Comparison of ENCODE assay signal across 10 mouse cellular contexts in genomic region chr2:88356304-88356703, GRCm38 (mm10). TPM values are rescaled to one million over a fixed set of nuclear protein-coding genes. Genes with fewer than 3 reads are reported as not detected.
DNase-seq lines count a peak whose midpoint lies in the region; ATAC-seq and TF ChIP-seq lines count a peak whose summit lies in the region.
"Had no signal": no experiment of that assay in that cellular context is flagged by ENCODE, and none has a peak within 500 bp of the region (broad histone marks: within the 10 kb centered on the region; RNA-seq: fewer than 3 reads in every experiment).

No protein-coding gene starts in this region.

- H3K9me3 ChIP-seq in liver, embryonic 14.5 days (ENCODE audit: control insufficient read depth, low read length): no peaks in the 10 kb centered on the region
- no peaks in the 10 kb centered on the region for H3K9me3 ChIP-seq in liver, embryonic 11.5 days (ENCODE audit: control insufficient read depth, low read length)
- H3K9me3 ChIP-seq: heart, embryonic 10.5 days; limb, embryonic 15.5 days had no signal

- H3K9ac ChIP-seq in liver, embryonic 14.5 days (replicated peaks): no peak overlapping the region
- no peak overlapping the region for H3K9ac ChIP-seq in liver, embryonic 11.5 days (ENCODE audit: low read depth, low read length)
- H3K9ac ChIP-seq: limb, embryonic 15.5 days had no signal

- TF ChIP-seq CTCF in liver, embryonic 14.5 days (IDR thresholded peaks at IDR 0.05; ENCODE audit: low read depth): peak; percentile 16; the same call in 1 of the 2 replicates

- DNase-seq in liver, embryonic 14.5 days (ENCODE audit: low read depth in 3 of 3, low spot score in 3 of 3): no peak
- no peak for DNase-seq in liver, embryonic 11.5 days (ENCODE audit: low spot score)
- DNase-seq in brain, adult 2 months (ENCODE audit: low read depth, low spot score): peak; percentile 27
- DNase-seq in retina, postnatal 1 day: peak; percentile 56
- DNase-seq in cerebellum, adult 11 months: no peak
- DNase-seq in thymus, postnatal 4 days: no peak
- DNase-seq: right cerebral cortex, postnatal 14 days had no signal

- no peaks in the 10 kb centered on the region for H3K27me3 ChIP-seq in liver, embryonic 14.5 days (ENCODE audit: control insufficient read depth, insufficient read depth, low read length)
- H3K27me3 ChIP-seq in liver, embryonic 11.5 days (replicated peaks; ENCODE audit: control insufficient read depth, insufficient read depth, low read length): no peaks in the 10 kb centered on the region
- H3K27me3 ChIP-seq: limb, embryonic 15.5 days had no signal

- WGBS in liver, embryonic 14.5 days (ENCODE audit: insufficient replicate concordance): 4% methylated on average over 2 of the region's 2 CpGs
- WGBS in liver, embryonic 11.5 days: 7% methylated on average over 2 of the region's 2 CpGs

- H3K27ac ChIP-seq in liver, embryonic 14.5 days: no peak overlapping the region
- H3K27ac ChIP-seq in liver, embryonic 11.5 days (ENCODE audit: low read depth, low read length): no peak overlapping the region
- H3K27ac ChIP-seq: heart, embryonic 10.5 days; limb, embryonic 15.5 days had no signal

- no peak for TF ChIP-seq EP300 in liver, embryonic 14.5 days (IDR thresholded peaks at IDR 0.05; ENCODE audit: low read depth)

- no peak for ATAC-seq in liver, embryonic 14.5 days (ENCODE audit: insufficient read depth)
- no peak for ATAC-seq in liver, embryonic 11.5 days (replicated peaks; ENCODE audit: low FRiP score)
- peak; percentile 55; the same call in 1 of the 2 replicates for ATAC-seq in granulocyte monocyte progenitor cell, adult 5-6 weeks (replicated peaks; ENCODE audit: poor library complexity, severe bottlenecking)

- H3K36me3 ChIP-seq in liver, embryonic 14.5 days (replicated peaks; ENCODE audit: control insufficient read depth, insufficient read depth, low read depth): no peaks in the 10 kb centered on the region
- H3K36me3 ChIP-seq in liver, embryonic 11.5 days (ENCODE audit: control insufficient read depth, insufficient read depth, low read length): no peaks in the 10 kb centered on the region
- H3K36me3 ChIP-seq: heart, embryonic 10.5 days; limb, embryonic 15.5 days had no signal

- H3K4me1 ChIP-seq in liver, embryonic 14.5 days (replicated peaks; ENCODE audit: control insufficient read depth in 2 of 2, insufficient read depth in 2 of 2, low read length in 1 of 2): no peaks in the 10 kb centered on the region
- no peaks in the 10 kb centered on the region for H3K4me1 ChIP-seq in liver, embryonic 11.5 days (replicated peaks; ENCODE audit: control insufficient read depth, insufficient read depth, low read length)
- H3K4me1 ChIP-seq: heart, embryonic 10.5 days; limb, embryonic 15.5 days had no signal

- no peak overlapping the region for H3K4me3 ChIP-seq in liver, embryonic 14.5 days (ENCODE audit: insufficient read depth in 1 of 2, low read depth in 2 of 2, low read length in 2 of 2)
- no peak overlapping the region for H3K4me3 ChIP-seq in liver, embryonic 11.5 days (ENCODE audit: low read depth, low read length)
- H3K4me3 ChIP-seq: heart, embryonic 10.5 days; limb, embryonic 15.5 days had no signal

- no peak overlapping the region for H3K4me2 ChIP-seq in liver, embryonic 14.5 days (ENCODE audit: low read depth)
- no peak overlapping the region for H3K4me2 ChIP-seq in liver, embryonic 11.5 days
- H3K4me2 ChIP-seq: limb, embryonic 15.5 days had no signal

RNA-seq across cellular contexts. Expression of gene Olfr1177-ps, which starts 10.0 kb away (rescaled TPM):
- not detected in 2 replicates for polyA plus RNA-seq in liver, embryonic 14.5 days (2012; rRNA removed)
- not detected in 2 replicates for polyA plus RNA-seq in liver, embryonic 14.5 days (2014; fragmentation: Nextera tagmentation; extraction: Ambion mirVana)
- not detected in 2 replicates for polyA plus RNA-seq in liver, embryonic 11.5 days (2014; fragmentation: Nextera tagmentation; extraction: Ambion mirVana)
- not detected in 2 replicates for total RNA-seq in granulocyte monocyte progenitor cell, adult 5-6 weeks (2014; fragmentation: Nextera tagmentation)
- not detected in 2 replicates for total RNA-seq in granulocyte monocyte progenitor cell, adult 5-6 weeks (2017)
- polyA plus RNA-seq: heart, embryonic 10.5 days; limb, embryonic 15.5 days had no signal

RNA-seq across cellular contexts. Expression of gene Olfr1176, which starts 19.8 kb away (rescaled TPM):
- not detected in 2 replicates for polyA plus RNA-seq in liver, embryonic 14.5 days (2012; rRNA removed)
- polyA plus RNA-seq in liver, embryonic 14.5 days (2014; fragmentation: Nextera tagmentation; extraction: Ambion mirVana): not detected in 2 replicates
- not detected in 2 replicates for polyA plus RNA-seq in liver, embryonic 11.5 days (2014; fragmentation: Nextera tagmentation; extraction: Ambion mirVana)
- not detected in 2 replicates for total RNA-seq in granulocyte monocyte progenitor cell, adult 5-6 weeks (2014; fragmentation: Nextera tagmentation)
- total RNA-seq in granulocyte monocyte progenitor cell, adult 5-6 weeks (2017): not detected in 2 replicates
- polyA plus RNA-seq: heart, embryonic 10.5 days; limb, embryonic 15.5 days had no signal

RNA-seq across cellular contexts. Expression of gene Olfr1175-ps, which starts 29.3 kb away (rescaled TPM):
- polyA plus RNA-seq in liver, embryonic 14.5 days (2012; rRNA removed): not detected in 2 replicates
- not detected in 2 replicates for polyA plus RNA-seq in liver, embryonic 14.5 days (2014; fragmentation: Nextera tagmentation; extraction: Ambion mirVana)
- not detected in 2 replicates for polyA plus RNA-seq in liver, embryonic 11.5 days (2014; fragmentation: Nextera tagmentation; extraction: Ambion mirVana)
- total RNA-seq in granulocyte monocyte progenitor cell, adult 5-6 weeks (2014; fragmentation: Nextera tagmentation): not detected in 2 replicates
- total RNA-seq in granulocyte monocyte progenitor cell, adult 5-6 weeks (2017): not detected in 2 replicates
- polyA plus RNA-seq: heart, embryonic 10.5 days; limb, embryonic 15.5 days had no signal

RNA-seq across cellular contexts. Expression of gene Olfr1178, which starts 30.6 kb away (rescaled TPM):
- not detected in 2 replicates for polyA plus RNA-seq in liver, embryonic 14.5 days (2012; rRNA removed)
- polyA plus RNA-seq in liver, embryonic 14.5 days (2014; fragmentation: Nextera tagmentation; extraction: Ambion mirVana): not detected in 2 replicates
- not detected in 2 replicates for polyA plus RNA-seq in liver, embryonic 11.5 days (2014; fragmentation: Nextera tagmentation; extraction: Ambion mirVana)
- total RNA-seq in granulocyte monocyte progenitor cell, adult 5-6 weeks (2014; fragmentation: Nextera tagmentation): not detected in 2 replicates
- not detected in 2 replicates for total RNA-seq in granulocyte monocyte progenitor cell, adult 5-6 weeks (2017)
- polyA plus RNA-seq: heart, embryonic 10.5 days; limb, embryonic 15.5 days had no signal

RNA-seq across cellular contexts. Expression of gene Olfr1174-ps, which starts 41.4 kb away (rescaled TPM):
- not detected in 2 replicates for polyA plus RNA-seq in liver, embryonic 14.5 days (2012; rRNA removed)
- polyA plus RNA-seq in liver, embryonic 14.5 days (2014; fragmentation: Nextera tagmentation; extraction: Ambion mirVana): not detected in 2 replicates
- not detected in 2 replicates for polyA plus RNA-seq in liver, embryonic 11.5 days (2014; fragmentation: Nextera tagmentation; extraction: Ambion mirVana)
- not detected in 2 replicates for total RNA-seq in granulocyte monocyte progenitor cell, adult 5-6 weeks (2014; fragmentation: Nextera tagmentation)
- not detected in 2 replicates for total RNA-seq in granulocyte monocyte progenitor cell, adult 5-6 weeks (2017)
- polyA plus RNA-seq: heart, embryonic 10.5 days; limb, embryonic 15.5 days had no signal

Comparison
In these comparisons a context has a peak if more than half of its experiments do, and no peak if none do; other contexts are left out.
1. DNase-seq: peak in brain, adult 2 months (single experiment) and retina, postnatal 1 day (single experiment); none in liver, embryonic 14.5 days (0 of 3), liver, embryonic 11.5 days (single experiment), cerebellum, adult 11 months (single experiment) and thymus, postnatal 4 days (single experiment).